Comparison of ENCODE assay signal across 8 mouse cellular contexts in genomic region chr17:15497882-15498752, GRCm38 (mm10). TPM values are rescaled to one million over a fixed set of nuclear protein-coding genes. Genes with fewer than 3 reads are reported as not detected.
DNase-seq lines count a peak whose midpoint lies in the region; ATAC-seq lines count a peak whose summit lies in the region.

No protein-coding gene starts in this region.

- peaks cover 31% of the 10 kb centered on the region for H3K4me1 ChIP-seq in hindbrain, embryonic 16.5 days (ENCODE audit: control insufficient read depth, insufficient read depth, low read depth, low read length)

- H3K79me2 ChIP-seq in macrophage (ENCODE audit: inconsistent target) = peaks cover 80% of the 10 kb centered on the region

- peak; percentile 91 for DNase-seq in T-cell, adult 2 months (ENCODE audit: low spot score)
- peak; percentile 95 to 96 for DNase-seq in cerebellum, postnatal 36 days
- DNase-seq in frontal cortex, postnatal 36 days (ENCODE audit: low spot score in 2 of 2) = peak; percentile 95
- peak; percentile 96 for DNase-seq in left cerebral cortex, adult 18-20 months (ENCODE audit: low spot score in 2 of 2)
- DNase-seq in right cerebral cortex, adult 18-20 months = peak; percentile 95
- peak; percentile 74 for DNase-seq in urinary bladder, postnatal 10 days (ENCODE audit: low spot score)

- WGBS in hindbrain, embryonic 16.5 days = under 1% methylated on average over 49 of the region's 50 CpGs
- WGBS in macrophage (ENCODE audit: missing documents) = 2% methylated on average over 50 of the region's 50 CpGs

- H3K27me3 ChIP-seq in hindbrain, embryonic 16.5 days (replicated peaks; ENCODE audit: control insufficient read depth, insufficient read depth, low read length) = no peaks in the 10 kb centered on the region

- ATAC-seq in hindbrain, embryonic 16.5 days = peak; percentile 96

- H3K27ac ChIP-seq in hindbrain, embryonic 16.5 days (ENCODE audit: low read depth, low read length) = peak overlapping the region; percentile 96
- peak overlapping the region; percentile 68 for H3K27ac ChIP-seq in macrophage

- H3K4me2 ChIP-seq in hindbrain, embryonic 16.5 days (ENCODE audit: low read length) = peak overlapping the region; percentile 86

- peak overlapping the region; percentile 90 for H3K9ac ChIP-seq in hindbrain, embryonic 16.5 days (ENCODE audit: low read depth, low read length)

- peak overlapping the region; percentile 91 for H3K4me3 ChIP-seq in hindbrain, embryonic 16.5 days (ENCODE audit: low read length)
- peak overlapping the region; percentile 92 for H3K4me3 ChIP-seq in macrophage (ENCODE audit: inconsistent target)

- no peaks in the 10 kb centered on the region for H3K9me3 ChIP-seq in hindbrain, embryonic 16.5 days (ENCODE audit: control insufficient read depth, low read length)

- H3K36me3 ChIP-seq in hindbrain, embryonic 16.5 days (ENCODE audit: control insufficient read depth, insufficient read depth, low read length) = no peaks in the 10 kb centered on the region
- H3K36me3 ChIP-seq in macrophage (ENCODE audit: inconsistent target) = peaks cover 19% of the 10 kb centered on the region

RNA-seq across cellular contexts. Expression of gene Psmb1, which starts 1.4 kb away (rescaled TPM):
- polyA plus RNA-seq in hindbrain, embryonic 16.5 days (2015; fragmentation: Nextera tagmentation; extraction: Ambion mirVana) = 227 and 248 TPM in 2 replicates
- total RNA-seq in left cerebral cortex, adult 18-20 months (2021) = 100 to 1,000 TPM; 133 to 136 TPM
- total RNA-seq in macrophage (2018; cell fraction: chromatin; rRNA removed) = 10 to 100 TPM; 10.8 to 85.7 (median 49.6) TPM
- total RNA-seq in macrophage (2018; cell fraction: cytosol; rRNA removed) = 100 to 1,000 TPM in 12 of 26 experiments, 10 to 100 TPM in 14; 70.6 to 123 (median 98.5) TPM
- total RNA-seq in macrophage (2018; cell fraction: nucleus; rRNA removed) = 10 to 100 TPM; 13.0 to 60.2 (median 37.1) TPM
- 70.7 to 115 TPM (median 101 TPM) in 3 replicates for polyA plus RNA-seq in macrophage (2018)

RNA-seq across cellular contexts. Expression of gene Tbp, which starts 1.6 kb away (rescaled TPM):
- polyA plus RNA-seq in hindbrain, embryonic 16.5 days (2015; fragmentation: Nextera tagmentation; extraction: Ambion mirVana) = 51.1 and 52.6 TPM in 2 replicates
- 10 to 100 TPM; 25.7 to 30.0 TPM for total RNA-seq in left cerebral cortex, adult 18-20 months (2021)
- 10 to 100 TPM; 11.9 to 67.2 (median 35.8) TPM for total RNA-seq in macrophage (2018; cell fraction: chromatin; rRNA removed)
- 10 to 100 TPM in 22 of 26 experiments, 1 to 10 TPM in 4; 7.6 to 19.4 (median 14.2) TPM for total RNA-seq in macrophage (2018; cell fraction: cytosol; rRNA removed)
- total RNA-seq in macrophage (2018; cell fraction: nucleus; rRNA removed) = 10 to 100 TPM in 25 of 26 experiments, 1 to 10 TPM in 1; 9.2 to 63.0 (median 25.2) TPM
- polyA plus RNA-seq in macrophage (2018) = 15.5 to 29.0 TPM (median 16.5 TPM) in 3 replicates

RNA-seq across cellular contexts. Expression of gene Pdcd2, which starts 29.0 kb away (rescaled TPM):
- polyA plus RNA-seq in hindbrain, embryonic 16.5 days (2015; fragmentation: Nextera tagmentation; extraction: Ambion mirVana) = 49.8 and 55.0 TPM in 2 replicates
- 10 to 100 TPM; 17.6 to 22.0 TPM for total RNA-seq in left cerebral cortex, adult 18-20 months (2021)
- 10 to 100 TPM in 17 of 26 experiments, 1 to 10 TPM in 9; 1.3 to 60.2 (median 13.1) TPM for total RNA-seq in macrophage (2018; cell fraction: chromatin; rRNA removed)
- 10 to 100 TPM; 13.3 to 27.9 (median 19.9) TPM for total RNA-seq in macrophage (2018; cell fraction: cytosol; rRNA removed)
- 10 to 100 TPM in 18 of 26 experiments, 1 to 10 TPM in 8; 3.0 to 34.6 (median 15.2) TPM for total RNA-seq in macrophage (2018; cell fraction: nucleus; rRNA removed)
- polyA plus RNA-seq in macrophage (2018) = 21.6 to 26.8 TPM (median 23.6 TPM) in 3 replicates

Comparison
In these comparisons a context has a peak if more than half of its experiments do, and no peak if none do; other contexts are left out.
1. Peak in every context shown above with its lines: DNase-seq, ATAC-seq, H3K4me3 ChIP-seq and H3K27ac ChIP-seq.